Mouse (Mus musculus): ENCODE measurements around the gene Fgf6.

The Fgf6 gene

GRCm38 (mm10) chr6:127014906-127015770 lies at the start of gene Fgf6:
Gene Fgf6 (plus strand): TSS chr6:127015586.
- DNase-seq (ENCODE audit: low read depth): no peak

GRCm38 (mm10) chr6:126966241-126967026 lies 49.0 kb upstream of the Fgf6 start:
- DNase-seq (ENCODE audit: low read depth): peak; percentile 84

GRCm38 (mm10) chr6:126981539-126982234 lies 33.7 kb upstream of the Fgf6 start:
- DNase-seq (ENCODE audit: low read depth): no peak

- DNase-seq (ENCODE audit: low read depth): no peak
Measured at GRCm38 (mm10) chr6:126993676-126994075, 21.7 kb upstream of the Fgf6 start.

- no peak for DNase-seq (ENCODE audit: low read depth)
Measured at GRCm38 (mm10) chr6:126995494-126995893, 19.9 kb upstream of the Fgf6 start.

- DNase-seq (ENCODE audit: low read depth): no peak
Measured at GRCm38 (mm10) chr6:126996399-126996798, 19.0 kb upstream of the Fgf6 start.

DNA sequence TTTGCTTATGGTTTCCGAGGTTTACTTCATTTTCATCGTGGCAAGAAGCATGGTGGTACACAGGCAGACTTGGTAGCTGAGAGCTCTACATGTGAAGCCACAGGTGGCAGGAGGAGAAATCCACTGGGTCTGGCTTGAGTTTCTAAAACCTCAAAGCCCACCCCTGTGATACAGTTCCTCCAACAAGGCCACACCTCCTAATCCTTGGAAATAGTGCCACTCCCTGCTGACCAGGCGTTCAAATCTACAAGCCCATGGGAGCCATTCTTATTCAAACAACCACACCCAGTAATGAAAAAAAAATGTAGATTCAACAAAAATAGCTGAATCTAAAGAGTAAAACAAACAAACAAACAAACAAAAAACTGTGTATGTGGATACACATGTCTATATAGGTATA lies 9.7 kb upstream of the Fgf6 start:
- no peak for DNase-seq (ENCODE audit: low read depth)

DNA sequence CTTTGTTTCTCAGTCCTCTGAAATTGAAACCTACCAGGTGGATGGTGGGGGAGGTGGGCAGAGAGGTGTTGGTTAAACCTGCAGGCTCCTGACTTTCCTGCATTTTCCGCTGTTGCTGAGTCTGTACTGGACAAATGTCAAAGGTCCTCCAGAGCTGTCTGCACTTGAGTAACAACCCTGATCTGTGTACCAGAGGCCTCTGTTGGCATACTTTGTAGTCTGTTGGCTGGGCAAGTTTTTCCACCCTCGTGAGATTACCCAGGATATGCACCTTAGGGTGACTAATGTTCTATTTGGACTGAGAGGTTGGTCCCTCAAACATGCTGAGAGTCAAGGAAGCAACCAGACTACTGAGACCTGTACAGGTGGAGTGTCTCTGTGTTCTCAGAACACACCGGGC lies 8.8 kb upstream of the Fgf6 start:
- no peak for DNase-seq (ENCODE audit: low read depth)

GRCm38 (mm10) chr6:127010021-127010420 lies 5.4 kb upstream of the Fgf6 start:
- no peak for DNase-seq (ENCODE audit: low read depth)

GRCm38 (mm10) chr6:127011947-127012535 lies 3.3 kb upstream of the Fgf6 start:
- DNase-seq (ENCODE audit: low read depth): no peak

DNA sequence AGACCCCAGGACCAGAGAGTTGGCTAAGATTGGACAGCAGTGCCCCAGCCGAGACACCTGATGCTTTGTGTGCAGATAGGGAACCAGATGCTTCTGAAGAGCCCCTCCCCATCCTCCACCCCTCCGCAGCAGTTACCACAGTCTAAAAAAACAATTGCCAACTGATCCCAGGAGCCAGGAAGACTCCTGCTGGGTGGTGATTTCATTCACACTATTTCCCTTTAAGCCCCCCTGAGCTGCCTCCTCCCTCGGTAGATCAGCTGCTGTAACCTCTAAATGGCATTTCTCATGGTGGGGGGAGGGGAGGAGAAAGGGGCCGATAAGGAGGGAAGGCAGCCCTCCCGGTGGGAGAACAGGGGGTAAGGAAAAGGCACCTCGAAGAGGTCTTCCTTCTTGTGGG lies 3.9 kb downstream of the Fgf6 start:
- no peak for DNase-seq (ENCODE audit: low read depth)

DNA sequence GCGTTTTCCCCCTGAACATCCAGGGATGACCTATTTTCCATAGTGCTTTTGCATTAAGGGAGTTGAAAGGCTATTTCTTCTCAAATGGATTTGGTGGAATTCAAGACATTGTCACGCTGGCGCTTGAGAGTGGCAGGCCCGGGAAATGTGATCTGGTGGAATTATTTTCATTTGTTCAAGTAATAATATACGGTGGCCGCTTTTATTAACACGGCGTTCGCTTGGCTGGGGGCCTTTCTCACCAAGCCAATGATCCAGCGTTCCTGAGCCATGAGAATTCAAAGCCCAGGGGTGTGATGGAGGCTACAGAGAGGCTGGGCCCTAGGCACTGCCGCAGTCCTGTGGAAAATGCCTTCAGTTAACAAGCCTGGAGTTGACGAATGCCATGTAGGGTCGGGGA lies 5.0 kb downstream of the Fgf6 start:
- DNase-seq (ENCODE audit: low read depth): no peak

- DNase-seq (ENCODE audit: low read depth): no peak
Measured at GRCm38 (mm10) chr6:127024836-127025235, 9.4 kb downstream of the Fgf6 start.

- DNase-seq (ENCODE audit: low read depth): peak; percentile 60
Measured at GRCm38 (mm10) chr6:127034760-127035159, 19.4 kb downstream of the Fgf6 start.

- DNase-seq (ENCODE audit: low read depth): peak; percentile 73
Measured at GRCm38 (mm10) chr6:127044909-127045308, 29.5 kb downstream of the Fgf6 start.

DNA sequence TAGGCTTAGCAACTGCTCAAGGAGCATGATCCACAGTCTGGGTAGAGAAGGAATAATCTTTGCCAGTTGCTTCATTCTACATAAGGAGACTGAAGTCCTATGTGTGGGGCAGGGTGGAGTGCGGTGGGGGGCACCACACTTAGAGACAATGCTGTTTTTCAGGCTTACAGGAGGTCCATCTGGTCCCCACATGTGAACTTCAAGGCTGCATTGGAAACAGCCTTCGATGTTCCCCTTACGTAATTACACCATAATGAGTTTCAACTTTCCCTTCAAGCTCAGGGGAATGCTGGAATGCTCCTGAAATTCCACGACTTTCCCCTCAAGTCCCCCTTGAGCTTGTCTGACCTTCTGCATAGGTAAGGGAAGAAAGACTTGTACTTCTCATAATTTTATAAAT lies 35.5 kb downstream of the Fgf6 start:
- peak; percentile 46 for DNase-seq (ENCODE audit: low read depth)

DNA sequence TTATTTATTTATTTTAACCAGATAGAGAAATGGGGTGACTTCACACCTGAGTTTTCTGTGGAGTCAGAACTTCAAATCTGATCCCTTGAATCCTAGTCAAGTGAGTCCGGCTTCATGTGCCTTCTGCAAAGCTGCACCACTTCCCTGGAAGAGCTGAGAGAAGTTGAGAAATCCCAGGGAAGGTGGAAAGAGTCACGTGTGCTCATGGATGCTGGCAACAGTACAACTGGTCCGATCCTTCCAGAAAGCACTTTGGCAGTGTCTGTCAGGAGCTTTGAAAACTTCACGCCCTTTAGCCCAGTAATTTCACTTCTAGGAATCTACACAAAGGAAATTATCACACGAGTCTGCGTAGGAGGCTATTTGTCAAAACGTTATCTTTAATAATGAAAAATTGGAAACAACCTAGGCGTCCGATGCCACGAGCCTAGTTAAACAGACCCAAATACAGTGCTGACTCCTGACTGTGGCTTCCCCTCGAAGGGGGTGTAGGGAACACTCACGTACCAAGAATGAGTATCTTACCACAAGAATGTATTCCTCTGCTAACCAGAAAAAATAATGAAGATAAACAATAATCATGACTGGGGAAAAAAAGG lies 41.7 kb downstream of the Fgf6 start:
- DNase-seq (ENCODE audit: low read depth): peak; percentile 98

DNA sequence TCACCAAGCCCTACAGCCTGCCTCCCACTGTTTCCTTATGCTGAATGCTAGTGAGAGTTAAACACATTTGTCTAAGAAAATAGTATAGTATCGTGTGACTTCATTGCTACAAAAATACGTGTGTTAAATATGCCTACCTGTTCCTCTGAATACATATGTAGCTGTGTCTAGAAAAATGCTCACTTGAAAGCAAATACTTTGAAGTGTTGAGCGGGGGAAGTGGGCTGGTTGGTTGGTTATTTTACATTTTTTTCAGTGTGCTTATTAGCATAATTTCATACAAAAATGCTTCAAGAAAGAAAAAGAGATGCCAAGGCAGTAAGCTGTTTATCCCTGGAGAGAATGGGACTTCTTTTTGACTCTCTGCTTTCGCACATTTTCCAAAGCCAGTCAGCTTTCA lies 44.6 kb downstream of the Fgf6 start:
- DNase-seq (ENCODE audit: low read depth): no peak

DNA sequence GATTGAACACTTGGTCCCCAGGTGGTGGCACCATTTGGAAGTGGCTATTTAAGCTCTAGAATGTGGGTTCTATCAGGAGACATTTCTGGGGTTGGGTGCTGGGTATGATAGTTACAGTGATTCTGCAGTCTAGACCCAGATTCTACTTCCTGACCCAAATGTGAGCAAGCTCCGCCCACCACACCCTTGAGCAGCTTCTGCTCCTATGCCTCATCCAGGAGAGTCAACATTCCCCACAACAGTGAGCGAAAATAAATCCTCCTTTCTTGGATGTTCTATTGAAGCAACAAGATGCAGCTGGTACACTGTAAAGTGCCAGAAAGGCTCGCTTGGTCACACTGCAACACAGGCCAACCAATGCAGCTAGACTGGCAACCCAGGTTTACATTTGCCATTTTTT lies 48.5 kb downstream of the Fgf6 start:
- no peak for DNase-seq (ENCODE audit: low read depth)

DNA sequence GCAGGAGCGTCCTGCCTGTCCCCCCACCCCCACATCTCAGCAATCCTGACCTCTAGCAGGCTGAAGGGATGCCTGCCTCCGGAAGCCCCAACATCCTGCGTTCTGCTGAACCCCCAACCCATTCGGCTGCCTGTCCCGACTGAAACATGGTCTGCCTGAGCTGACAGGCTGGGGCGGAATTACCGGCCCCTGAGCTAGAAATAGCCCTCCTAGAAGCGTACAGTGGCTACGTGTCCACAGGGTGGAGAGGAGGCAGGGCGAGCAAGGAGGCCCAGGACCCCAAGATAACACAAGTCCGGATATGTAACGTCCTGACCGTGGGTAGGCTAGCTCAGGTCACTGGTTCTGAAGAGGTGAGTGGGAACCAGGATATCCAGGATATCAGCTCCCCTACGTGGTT lies 49.4 kb downstream of the Fgf6 start:
- no peak for DNase-seq (ENCODE audit: low read depth)

DNA sequence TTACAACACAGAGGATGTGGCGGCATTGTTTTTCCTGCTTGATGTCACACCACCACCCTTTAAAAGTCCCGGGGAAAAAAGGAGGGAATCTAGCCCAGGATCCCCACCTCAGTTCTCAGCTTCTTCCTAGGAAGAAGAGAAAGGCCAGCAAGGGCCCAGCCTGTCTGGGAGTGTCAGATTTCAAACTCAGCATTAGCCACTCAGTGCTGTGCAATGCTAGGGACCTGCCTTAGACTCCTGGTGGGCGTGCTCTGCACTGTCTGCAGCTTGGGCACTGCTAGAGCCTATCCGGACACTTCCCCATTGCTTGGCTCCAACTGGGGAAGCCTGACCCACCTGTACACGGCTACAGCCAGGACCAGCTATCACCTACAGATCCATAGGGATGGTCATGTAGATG lies 57.4 kb downstream of the Fgf6 start, which contains the start of gene Fgf23:
TSS of gene Fgf23 (plus strand) at position 86 of the 400 bp plus-strand sequence.
- DNase-seq (ENCODE audit: low read depth): peak; percentile 29

Data from NIH3T3 (cell line).